Mouse (Mus musculus) heart, postnatal 0 days (tissue): ENCODE measurements around the gene Micu1. TPM values are rescaled to one million over a fixed set of nuclear protein-coding genes. Genes with fewer than 3 reads are reported as not detected.

ENCODE experiments used
- ATAC-seq: fragments of 200-750 bp; cut with Nextera tagmentation; 2 replicates; pipeline ENCODE4 v1.8.0; 2017; ENCODE audit warnings: low read depth, moderate number of reproducible peaks, moderate library complexity; ENCODE audit not compliant: insufficient read depth
- DNase-seq: peaks from one replicate; pipeline ENCODE4 v3.0.0-alpha.2; 2016; ENCODE audit warnings: low spot score
- H3K27ac ChIP-seq: fragments of 300-500 bp; sonication (generic); 2 replicates; pipeline ENCODE4 v1.5.1; 2014; ENCODE audit warnings: low read depth, mild to moderate bottlenecking
- H3K27me3 ChIP-seq: fragments of 300-500 bp; sonication (generic); 2 replicates; pipeline ENCODE4 v1.6.1; 2014; ENCODE audit warnings: low read length, mixed read lengths; ENCODE audit not compliant: control insufficient read depth, insufficient read depth
- H3K36me3 ChIP-seq: fragments of 300-500 bp; sonication (generic); replicated peaks from 2 replicates; pipeline ENCODE4 v1.6.1; 2014; ENCODE audit warnings: low read length, mixed read lengths; ENCODE audit not compliant: control insufficient read depth, insufficient read depth
- H3K4me1 ChIP-seq: fragments of 300-500 bp; sonication (generic); 2 replicates; pipeline ENCODE4 v1.6.1; 2014; ENCODE audit warnings: antibody characterized with exemption; ENCODE audit not compliant: control insufficient read depth, insufficient read depth
- H3K4me2 ChIP-seq: fragments of 300-500 bp; sonication (generic); 2 replicates; pipeline ENCODE4 v1.6.1; 2014; ENCODE audit warnings: low read depth, mild to moderate bottlenecking, low read length, moderate library complexity
- H3K4me3 ChIP-seq: fragments of 300-500 bp; sonication (generic); 2 replicates; pipeline ENCODE4 v1.5.1; 2014; ENCODE audit warnings: low read depth, low read length
- H3K9ac ChIP-seq: fragments of 300-500 bp; sonication (generic); replicated peaks from 2 replicates; pipeline ENCODE4 v1.6.1; 2014; ENCODE audit warnings: low read depth, low read length, mixed read lengths
- H3K9me3 ChIP-seq: fragments of 300-500 bp; sonication (generic); replicated peaks from 2 replicates; pipeline ENCODE4 v1.6.1; 2016; ENCODE audit warnings: low read length; ENCODE audit not compliant: control insufficient read depth
- CTCF ChIP-seq: IDR thresholded peaks from 2 replicates; pipeline ENCODE4 v1.5.1; 2016; ENCODE audit warnings: antibody characterized with exemption, control low read depth, low read depth
- EP300 ChIP-seq: IDR thresholded peaks from 2 replicates; pipeline ENCODE4 v1.6.1; 2016; ENCODE audit warnings: antibody characterized with exemption, low read depth
- WGBS: fragments of 180-500 bp; shearing (Covaris S2); extraction: QIAGEN DNeasy Blood & Tissue Kit; methylation state at CpG from one replicate; pipeline ENCODE4 v1.1.7; 2014; 5-methylcytosine and 5-hydroxymethylcytosine counted together
- polyA plus RNA-seq: library from polyadenylated mRNA; unstranded; fragments of >200 nt; fragmentation: Nextera tagmentation; extraction: Ambion mirVana; gene quantifications from 2 replicates; pipeline ENCODE4 v1.2.1, GENCODE M21; 2015
- total RNA-seq: library from RNA; depleted of rRNA; stranded (reverse); fragments of >200 nt; gene quantifications from 2 replicates; pipeline ENCODE4 v1.2.3, GENCODE M21; 2014; ENCODE audit warnings: low replicate concordance

The Micu1 gene
- total and polyA plus RNA-seq, 2 experiments from 2014 or later = 23.9 to 25.0 TPM

DNA sequence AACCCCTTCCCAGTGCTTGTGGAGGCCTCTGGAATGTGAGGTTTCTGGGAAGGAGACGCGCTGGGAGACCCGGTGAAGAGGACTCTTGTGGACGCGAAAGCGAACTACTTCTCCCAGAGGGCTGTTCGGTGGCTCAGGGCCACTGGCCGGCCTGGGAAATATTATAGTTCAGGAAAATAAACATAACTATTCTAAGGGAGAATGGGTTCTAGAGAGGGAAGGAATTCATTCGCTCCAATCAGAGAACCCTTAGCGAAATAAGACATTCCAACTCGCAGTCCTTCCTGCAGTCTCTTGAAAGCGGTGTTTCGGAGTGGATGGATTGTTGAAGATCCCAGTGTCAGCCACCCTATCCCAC lies 177.7 kb downstream of the Micu1 start:
- peak; percentile 63 for DNase-seq
- ATAC-seq = peak; percentile 57
- Histone ChIP-seq H3K4me3 (peak overlapping the region; percentile 99), H3K4me1 (peaks cover 8% of the 10 kb centered on the region), H3K9ac (peak overlapping the region; percentile 89), H3K9me3 (no peaks in the 10 kb centered on the region), H3K27me3 (no peaks in the 10 kb centered on the region), H3K4me2 (peak overlapping the region; percentile 91), H3K36me3 (no peaks in the 10 kb centered on the region; the same call in 1 of the 2 replicates), H3K27ac (peak overlapping the region; percentile 99)
- WGBS = under 1% methylated on average over 13 of the region's 13 CpGs
- TF ChIP-seq CTCF (no peak), EP300 (no peak)

DNA sequence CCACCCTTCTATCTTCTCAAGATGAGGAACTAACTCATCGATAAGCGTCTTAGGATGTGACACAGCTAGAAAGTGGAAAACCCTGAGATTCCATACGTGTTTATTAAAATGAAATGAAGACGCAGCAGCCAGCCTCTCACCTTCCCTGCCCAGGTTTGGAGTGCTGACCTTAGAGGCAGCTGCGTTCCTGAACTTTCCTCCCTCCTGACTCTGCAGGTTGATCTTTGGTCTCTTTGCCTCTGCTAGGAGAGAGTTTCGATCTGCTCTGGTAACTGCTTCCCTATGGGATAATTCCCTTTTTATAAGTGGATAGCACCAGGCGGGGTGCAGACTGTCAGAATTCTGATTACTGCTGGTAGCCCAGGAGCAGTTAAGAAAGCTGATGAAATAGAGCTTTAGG lies 178.6 kb downstream of the Micu1 start:
- Histone ChIP-seq H3K36me3 (no peaks in the 10 kb centered on the region; the same call in 1 of the 2 replicates), H3K9me3 (no peaks in the 10 kb centered on the region), H3K27me3 (no peaks in the 10 kb centered on the region), H3K4me3 (peak overlapping the region; percentile 99), H3K27ac (no peak overlapping the region), H3K4me2 (peak overlapping the region; percentile 91), H3K9ac (peak overlapping the region; percentile 89), H3K4me1 (peaks cover 8% of the 10 kb centered on the region)
- 88% methylated on average over 7 of the region's 7 CpGs for WGBS
- ATAC-seq = no peak
- DNase-seq = no peak
- no peak for TF ChIP-seq CTCF
- TF ChIP-seq EP300 = no peak

DNA sequence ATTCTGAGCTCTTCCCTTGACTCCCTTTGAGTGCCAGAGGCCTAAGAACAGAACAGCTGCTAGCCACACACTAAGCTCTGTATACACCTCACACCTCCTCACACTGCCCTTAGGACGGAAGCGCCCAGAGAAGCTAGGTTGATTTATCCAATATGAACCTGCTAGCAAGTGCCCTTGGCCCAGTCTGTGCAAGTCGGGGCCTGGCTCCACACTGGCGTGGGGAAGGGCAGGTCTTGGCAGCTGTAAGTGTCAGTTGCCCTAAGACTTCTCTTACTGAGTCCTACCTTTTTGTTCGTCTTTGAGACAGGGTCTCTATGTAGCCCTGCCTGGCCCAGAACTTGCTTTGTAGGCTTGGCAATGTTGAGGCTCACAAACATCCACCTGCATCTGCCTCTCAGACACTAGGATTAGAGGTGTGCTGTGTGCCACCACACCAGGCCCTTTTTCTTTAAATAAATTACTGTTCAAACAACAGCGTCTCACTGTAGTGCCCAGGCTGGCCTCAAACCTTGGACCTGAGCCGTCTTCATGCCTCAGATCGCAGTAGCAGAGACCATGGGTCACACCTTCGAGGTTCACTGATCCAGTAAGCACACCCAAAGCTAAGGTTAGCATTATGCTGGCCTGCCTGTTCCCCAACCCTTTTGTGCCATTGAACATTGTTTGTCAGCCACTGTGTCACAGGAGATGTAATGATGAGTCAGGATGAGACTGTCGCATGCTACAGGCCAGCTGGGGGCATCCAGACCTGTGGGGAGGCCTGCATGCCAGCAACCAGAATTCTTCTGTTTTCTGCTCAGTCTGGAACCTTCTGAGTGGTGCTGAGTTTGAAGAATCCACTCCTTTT lies 182.3 kb downstream of the Micu1 start:
- Histone ChIP-seq H3K9me3 (no peaks in the 10 kb centered on the region), H3K4me1 (peaks cover 8% of the 10 kb centered on the region), H3K9ac (0 out of 2 replicates have a peak overlapping the region, but pooled peaks have one; percentile 11), H3K4me3 (no peak overlapping the region), H3K27me3 (no peaks in the 10 kb centered on the region), H3K36me3 (no peaks in the 10 kb centered on the region; the same call in 1 of the 2 replicates), H3K4me2 (no peak overlapping the region), H3K27ac (no peak overlapping the region)
- ATAC-seq (no peak), DNase-seq (no peak)
- WGBS = 89% methylated on average over 10 of the region's 10 CpGs
- TF ChIP-seq CTCF = no peak

DNA sequence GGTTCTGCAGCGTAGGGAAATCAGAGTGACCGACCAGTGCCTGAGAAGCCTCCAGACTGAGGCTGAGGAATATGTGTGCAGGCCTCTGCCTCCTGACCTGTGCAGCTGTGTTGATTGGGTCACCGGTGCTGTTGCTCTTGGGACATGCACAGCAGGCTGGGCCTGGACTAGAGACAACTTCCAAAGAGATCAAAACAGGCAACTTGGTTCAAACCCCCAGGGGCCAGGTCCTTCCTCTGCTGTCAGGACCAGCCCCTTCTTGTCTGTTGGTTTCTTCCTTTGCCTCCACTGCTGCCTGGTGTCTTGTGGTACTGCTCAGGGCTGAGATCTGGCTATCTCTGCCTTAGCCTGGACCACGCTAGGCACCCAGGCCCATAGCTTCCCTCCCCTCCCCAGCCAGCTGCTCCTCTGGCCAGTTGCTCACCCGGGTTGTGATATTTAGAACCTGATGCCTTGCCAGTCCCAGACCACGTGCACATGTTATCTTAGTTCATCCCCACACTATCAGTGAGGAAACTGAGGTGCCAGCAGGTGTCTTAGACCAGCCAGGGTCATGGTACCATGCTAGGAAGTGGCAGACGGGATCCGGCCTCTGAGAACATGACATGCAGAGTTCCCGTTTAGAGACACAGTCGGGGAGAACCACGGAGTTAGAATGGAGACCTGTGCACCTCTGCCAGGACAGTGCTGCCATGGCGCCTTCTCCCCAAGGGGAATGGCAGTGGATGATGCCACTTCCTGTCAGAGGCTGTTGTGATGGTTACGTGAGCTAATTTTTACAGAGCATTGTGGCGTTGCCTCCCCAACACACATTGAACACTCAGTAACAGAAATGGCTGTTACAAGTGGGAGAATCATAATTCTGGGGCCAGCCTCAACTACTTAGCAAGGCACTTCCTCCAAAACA lies 183.2 kb downstream of the Micu1 start:
- TF ChIP-seq EP300 = no peak
- no peak for TF ChIP-seq CTCF
- H3K36me3 ChIP-seq = peaks cover under 1% of the 10 kb centered on the region; the same call in 1 of the 2 replicates
- no peak overlapping the region for H3K27ac ChIP-seq
- peaks cover 6% of the 10 kb centered on the region for H3K4me1 ChIP-seq
- H3K27me3 ChIP-seq = no peaks in the 10 kb centered on the region
- H3K4me2 ChIP-seq = no peak overlapping the region
- 78% methylated on average over 14 of the region's 14 CpGs for WGBS
- no peak overlapping the region for H3K4me3 ChIP-seq
- no peaks in the 10 kb centered on the region for H3K9me3 ChIP-seq
- DNase-seq (no peak), ATAC-seq (no peak)
- 0 out of 2 replicates have a peak overlapping the region, but pooled peaks have one; percentile 11 for H3K9ac ChIP-seq

DNA sequence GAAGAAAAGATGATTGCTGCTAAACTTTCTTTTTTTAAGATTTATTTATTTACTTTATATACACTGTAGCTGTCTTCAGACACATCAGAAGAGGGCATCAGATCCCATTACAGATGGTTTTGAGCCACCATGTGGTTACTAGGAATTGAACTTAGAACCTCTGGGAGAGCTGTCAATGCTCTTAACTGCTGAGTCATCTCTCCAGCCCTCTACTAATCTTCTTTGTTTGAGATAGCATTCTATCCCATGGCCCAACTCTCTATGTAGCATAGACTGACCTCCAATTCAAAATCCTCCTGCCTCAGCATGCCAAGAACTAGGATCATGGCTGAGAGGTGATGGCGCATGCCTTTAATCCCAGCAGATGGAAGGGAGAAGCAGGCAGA lies 183.8 kb downstream of the Micu1 start:
- no peak for DNase-seq
- H3K4me3 ChIP-seq = no peak overlapping the region
- 96% methylated on average over 1 of the region's 1 CpGs for WGBS
- H3K4me1 ChIP-seq = no peaks in the 10 kb centered on the region
- no peaks in the 10 kb centered on the region for H3K9me3 ChIP-seq
- no peaks in the 10 kb centered on the region for H3K27me3 ChIP-seq
- no peak for ATAC-seq
- H3K4me2 ChIP-seq = no peak overlapping the region
- no peak overlapping the region for H3K27ac ChIP-seq
- TF ChIP-seq EP300 (no peak), CTCF (no peak)
- no peak overlapping the region for H3K9ac ChIP-seq
- peaks cover 6% of the 10 kb centered on the region for H3K36me3 ChIP-seq
